Mouse (Mus musculus): ENCODE data around the gene Il11.
"Not testable (repeated sequence)": the region's sequence is repeated elsewhere in the genome, so short reads cannot be mapped to it uniquely, and the experiment has no call there.

Il11 gene

DNA sequence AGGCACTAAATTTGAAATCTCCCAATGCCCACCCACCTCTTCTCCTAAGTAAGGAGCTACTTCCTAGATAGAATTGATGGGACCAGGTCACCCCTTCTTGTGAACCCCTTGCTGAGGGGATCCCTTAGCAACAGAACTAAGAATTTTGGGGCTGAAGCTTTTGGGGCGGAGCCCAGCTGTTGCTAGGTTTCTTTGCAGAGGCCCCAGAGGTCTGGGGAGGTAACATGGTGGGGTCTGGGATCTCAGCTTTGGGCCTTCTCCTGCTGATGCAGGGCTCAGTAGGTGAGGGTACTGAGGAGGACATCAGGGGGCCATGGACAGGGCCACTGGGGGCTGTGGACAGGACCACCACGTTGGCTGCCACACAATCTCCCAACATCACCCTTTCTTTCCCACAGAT, at the start of gene Il11, which contains the start of gene Tmem190:
Gene Il11, minus strand, starts transcription at position 101 of the 400 bp plus-strand sequence.
Gene Tmem190, plus strand, starts transcription at position 179 of the 400 bp plus-strand sequence.
- DNase-seq (ENCODE audit: low spot score): no peak

DNA sequence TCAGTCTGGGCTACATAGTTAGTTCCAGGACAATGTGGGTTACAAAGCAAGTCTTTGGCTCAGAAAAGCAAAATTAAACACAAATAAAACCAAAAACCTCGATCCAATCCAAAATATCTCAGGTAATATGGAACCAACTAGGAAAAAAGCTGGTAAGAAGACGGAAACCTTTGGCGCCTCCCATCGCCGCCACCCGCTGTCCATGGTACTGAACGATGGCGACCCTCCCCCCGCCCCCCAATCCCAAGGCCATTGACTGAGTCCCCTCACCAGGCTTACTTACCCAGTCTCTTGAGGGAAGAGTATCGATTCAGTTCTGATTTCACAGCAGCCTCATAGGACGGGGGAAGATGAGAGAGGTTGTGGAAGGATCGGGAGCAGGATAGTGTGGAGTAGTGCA, 47.8 kb upstream of the Il11 start:
- DNase-seq (ENCODE audit: low spot score): no peak

DNA sequence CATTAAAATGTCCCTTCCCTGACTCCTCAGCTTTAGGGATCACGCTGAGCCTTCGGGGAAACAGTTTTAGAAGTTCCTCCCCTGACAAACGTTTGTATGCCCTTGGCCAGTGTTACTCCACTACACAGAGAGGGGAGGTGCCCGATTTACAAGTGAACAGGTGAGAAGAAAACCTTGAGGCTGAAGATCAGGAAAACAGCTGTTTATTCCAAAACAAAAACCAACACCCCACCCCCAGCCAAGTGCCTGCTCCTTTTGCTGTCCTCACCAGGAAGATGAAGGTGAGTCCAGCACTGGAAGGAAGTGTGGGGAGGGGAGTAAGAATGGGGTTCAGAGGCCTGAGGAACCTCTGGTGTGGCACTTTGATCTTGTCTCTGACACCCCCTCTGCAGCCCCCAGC, 42.7 kb upstream of the Il11 start:
- DNase-seq (ENCODE audit: low spot score): no peak

DNA sequence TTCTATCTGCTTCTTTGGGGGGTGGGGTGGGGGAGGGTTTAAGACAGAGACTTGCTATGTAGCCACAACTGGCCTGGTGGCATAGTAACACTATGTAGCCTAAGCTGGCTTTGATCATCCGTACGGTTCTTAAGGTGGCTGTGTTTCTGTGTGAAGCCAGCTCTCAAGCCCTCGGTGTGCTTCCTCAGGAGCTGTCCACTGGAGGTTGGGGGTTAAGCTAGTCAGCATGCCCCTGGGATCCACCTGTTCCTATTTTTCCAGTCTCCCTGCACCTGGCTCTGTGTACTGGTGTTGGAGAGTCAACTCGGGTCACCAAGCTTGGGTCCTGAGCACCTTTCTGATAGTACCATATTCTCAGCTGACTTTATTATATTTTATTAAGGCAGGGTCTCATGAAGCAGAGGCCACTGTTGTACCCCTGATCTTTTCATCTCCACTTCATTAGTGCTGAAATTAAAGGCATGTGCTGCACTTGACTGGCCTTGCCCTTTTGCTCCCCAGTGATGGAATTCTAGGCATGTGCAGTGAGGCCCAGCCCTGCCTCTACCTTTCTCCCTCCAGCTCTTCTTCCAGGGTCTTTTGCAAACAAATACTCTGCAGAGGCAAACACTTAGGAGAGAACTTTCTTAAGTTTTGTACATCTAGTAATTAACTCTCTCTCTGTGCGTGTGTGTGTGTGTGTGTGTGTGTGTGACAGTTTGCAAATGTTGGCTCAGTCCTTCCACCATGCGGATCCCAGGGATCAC, 39.7 kb upstream of the Il11 start:
- DNase-seq (ENCODE audit: low spot score): no peak

DNA sequence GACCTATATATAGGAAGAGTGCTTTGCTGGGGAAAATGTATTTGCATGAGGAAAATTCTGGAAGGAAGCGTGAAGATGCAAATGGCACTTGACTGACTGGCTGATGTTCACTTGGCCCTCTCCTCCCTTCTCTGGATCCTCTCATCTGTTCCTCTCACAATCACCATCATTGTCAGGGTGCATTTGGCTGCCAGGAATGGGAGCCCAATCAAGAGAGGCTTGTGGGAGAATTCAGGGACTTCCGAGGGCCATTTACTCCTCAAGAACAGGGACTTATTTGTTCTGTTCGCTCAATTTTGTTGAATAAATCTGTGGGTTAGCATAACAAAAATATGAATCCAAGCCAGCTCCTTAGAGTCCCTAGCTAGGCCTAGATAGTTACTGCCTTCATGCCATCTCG, 39.0 kb upstream of the Il11 start:
- no peak for DNase-seq (ENCODE audit: low spot score)

DNA sequence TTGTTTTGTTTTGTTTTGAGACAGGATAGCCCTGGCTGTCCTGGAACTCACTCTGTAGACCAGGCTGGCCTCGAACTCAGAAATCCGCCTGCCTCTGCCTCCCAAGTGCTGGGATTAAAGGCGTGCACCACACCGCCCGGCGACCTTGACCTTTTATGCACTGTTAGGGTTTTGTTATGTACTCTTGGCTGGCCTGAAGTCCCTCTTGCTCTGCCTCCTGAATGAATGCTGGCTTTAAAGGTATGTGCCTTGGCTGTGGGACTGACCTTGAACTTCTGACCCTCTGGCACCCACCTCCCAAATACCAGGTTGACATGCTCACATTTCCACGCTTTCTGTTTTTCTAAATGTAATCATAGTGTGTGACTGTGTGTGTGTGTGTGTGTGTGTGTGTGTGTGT, 38.3 kb upstream of the Il11 start:
- DNase-seq (ENCODE audit: low spot score): not testable (repeated sequence)

DNA sequence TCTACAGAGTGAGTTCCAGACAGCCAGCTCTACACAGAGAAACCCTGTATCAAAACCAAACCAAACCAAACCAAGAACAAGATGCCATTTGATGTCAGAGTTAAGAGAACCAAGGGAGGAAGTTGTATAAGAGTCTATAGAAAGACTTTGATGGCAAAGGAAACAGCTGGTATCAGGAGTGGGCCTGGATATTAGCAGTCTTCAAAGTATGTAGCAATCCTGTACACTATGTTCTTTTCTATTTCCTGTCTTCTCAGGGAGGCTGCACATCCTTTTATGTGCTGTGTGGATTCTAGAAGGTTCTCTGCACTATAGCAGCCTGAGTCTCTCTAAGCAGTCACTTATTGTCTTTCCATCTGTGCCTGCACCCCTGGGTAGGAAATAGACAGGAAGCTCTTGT, 33.9 kb upstream of the Il11 start:
- no peak for DNase-seq (ENCODE audit: low spot score)

DNA sequence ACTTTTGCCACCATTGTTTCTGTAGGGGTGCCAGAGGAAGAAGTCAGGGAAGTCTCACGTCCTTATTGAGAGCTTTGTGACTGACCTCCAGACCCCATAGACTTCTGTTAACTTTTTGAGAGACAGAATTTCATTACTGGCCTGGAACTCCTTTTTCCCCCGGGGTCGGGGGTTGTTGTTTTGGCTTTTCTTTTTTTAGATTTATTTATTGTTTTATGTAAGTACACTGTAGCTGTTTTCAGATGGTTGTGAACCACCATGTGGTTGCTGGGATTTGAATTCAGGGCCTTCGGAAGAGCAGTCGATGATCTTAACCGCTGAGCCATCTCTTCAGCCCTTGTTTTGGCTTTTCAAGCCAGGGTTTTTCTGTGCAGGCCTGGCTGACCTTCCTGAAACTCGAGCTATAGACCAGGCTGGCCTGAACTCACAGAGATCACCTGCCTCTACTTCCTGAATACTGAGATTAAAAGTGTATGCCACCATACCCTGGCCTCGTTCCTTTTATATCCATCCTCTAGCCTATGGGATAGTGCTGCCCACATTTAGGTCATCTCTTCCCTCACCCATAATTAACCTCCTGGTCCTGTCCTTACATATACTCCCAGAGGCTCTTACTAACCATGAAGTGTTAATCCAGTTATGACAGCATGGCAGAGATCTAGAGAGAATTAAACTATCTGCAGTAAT, 30.6 kb upstream of the Il11 start:
- no peak for DNase-seq (ENCODE audit: low spot score)

DNA sequence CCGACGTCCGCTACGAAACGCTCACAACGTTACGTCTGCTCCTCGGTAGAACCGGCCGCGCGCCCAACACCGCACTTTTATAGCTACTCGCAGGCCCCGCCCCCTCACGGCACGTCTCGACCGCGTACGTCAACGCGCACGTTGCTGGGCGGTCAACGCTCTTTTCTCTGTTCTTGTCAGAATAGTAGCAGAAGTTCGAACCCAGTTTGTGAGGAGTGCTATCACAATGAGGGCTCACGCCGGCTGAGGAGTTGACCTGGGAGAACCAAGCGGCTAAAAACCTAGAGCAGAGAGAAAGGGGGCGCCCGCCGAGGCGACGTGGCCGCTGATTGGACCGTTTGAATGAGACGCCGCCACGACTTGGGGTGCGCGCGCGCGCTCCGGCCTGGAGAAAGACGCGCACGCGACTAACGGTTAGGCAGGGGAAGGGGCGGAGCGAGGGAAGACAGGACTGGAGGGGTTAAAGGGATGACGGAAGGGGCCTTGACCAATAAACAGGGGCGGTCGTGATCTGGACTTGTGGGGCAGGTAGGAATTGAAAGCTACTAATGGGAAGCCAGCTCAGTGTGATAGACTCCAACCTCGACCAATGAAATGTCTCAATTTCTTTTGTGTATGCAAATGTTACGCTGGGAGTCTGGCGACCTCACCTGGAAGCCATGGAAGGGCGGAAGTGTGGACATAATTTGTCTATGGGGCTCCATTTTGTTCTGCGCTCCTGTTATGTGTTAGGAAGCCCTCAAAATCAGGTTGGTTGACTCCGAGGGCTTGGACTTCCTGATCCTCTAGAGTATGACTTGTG, 29.8 kb upstream of the Il11 start, which contains the start of gene Ube2s:
Gene Ube2s, minus strand, starts transcription at position 288 of the 802 bp plus-strand sequence.
- peak; percentile 99 for DNase-seq (ENCODE audit: low spot score)

DNA sequence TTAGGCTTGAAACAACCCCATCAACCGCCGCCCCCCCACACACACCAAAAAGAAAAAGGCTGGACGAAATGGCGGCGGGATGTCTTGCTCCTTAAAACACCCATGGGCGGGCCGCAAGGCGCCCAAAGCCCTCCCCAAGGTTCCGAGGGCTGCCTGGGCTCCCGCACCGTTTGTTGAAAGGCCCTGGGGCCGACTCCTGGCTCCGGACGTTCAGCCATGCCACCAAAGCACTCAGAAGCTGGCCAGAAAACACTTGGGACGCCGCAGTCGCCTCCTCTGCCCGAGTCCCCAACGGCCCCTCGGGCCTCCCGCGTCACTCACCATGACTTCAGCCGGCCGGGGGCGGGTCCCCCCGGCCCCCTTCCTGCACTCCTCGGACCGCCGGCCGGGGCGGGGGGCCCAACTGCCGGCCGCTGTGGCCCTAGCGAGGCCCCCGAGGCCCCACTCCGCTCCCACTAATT, 29.2 kb upstream of the Il11 start:
- DNase-seq (ENCODE audit: low spot score): no peak

DNA sequence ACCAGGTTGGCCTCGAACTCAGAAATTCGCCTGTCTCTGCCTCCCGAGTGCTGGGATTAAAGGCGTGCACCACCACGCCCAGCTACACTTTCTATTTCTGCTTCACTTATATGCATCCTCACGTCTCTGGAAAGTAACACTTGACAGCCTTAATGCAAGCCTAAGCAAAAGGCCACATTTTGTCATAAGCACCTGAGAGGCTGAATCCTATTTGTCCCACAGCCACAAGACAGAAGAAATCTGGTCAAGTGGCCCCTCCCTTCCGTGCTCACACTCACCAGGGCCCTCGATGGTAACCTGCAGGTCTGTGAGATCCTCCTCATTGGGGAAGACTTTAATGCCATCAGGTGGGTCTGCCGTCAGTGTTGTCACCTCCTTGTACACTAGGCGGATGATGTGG, 28.5 kb upstream of the Il11 start:
- not testable (repeated sequence) for DNase-seq (ENCODE audit: low spot score)

DNA sequence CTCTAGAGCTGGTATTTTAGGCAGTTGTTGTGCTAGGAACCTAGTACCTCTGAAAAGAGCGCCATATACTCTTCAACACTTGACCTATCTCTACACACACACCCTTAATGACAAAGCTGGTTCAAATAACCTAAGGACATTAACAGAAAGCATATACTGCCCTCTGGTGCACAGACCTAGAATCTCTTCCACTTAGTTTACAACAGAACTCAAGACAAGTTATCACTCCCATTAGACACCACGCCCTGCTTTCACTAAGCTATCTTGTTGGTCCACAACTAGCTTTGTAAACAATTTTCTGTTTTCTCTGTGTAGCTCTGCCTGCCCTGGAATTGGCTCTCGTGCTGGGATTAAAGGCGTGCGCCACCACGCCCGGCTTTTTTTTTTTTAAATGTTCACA, 24.1 kb upstream of the Il11 start:
- DNase-seq (ENCODE audit: low spot score): no peak

DNA sequence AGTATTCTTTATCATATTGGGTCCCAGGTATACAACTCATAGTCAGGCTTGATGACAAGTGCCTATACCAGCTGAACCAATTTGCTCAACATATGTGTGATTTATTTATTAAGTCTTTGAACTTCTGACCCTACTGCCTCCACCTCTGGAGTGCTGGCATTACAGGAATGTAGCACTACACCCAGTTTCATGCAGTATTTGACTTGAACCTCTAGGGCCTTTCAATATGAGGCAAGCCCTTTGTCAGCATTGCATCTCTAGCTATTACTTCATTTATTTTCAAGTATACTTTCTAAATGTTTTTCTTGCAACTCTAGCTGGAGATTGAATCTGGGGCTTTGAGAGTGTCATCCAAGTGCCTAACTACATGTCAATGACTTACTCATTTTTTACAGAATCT, 19.6 kb upstream of the Il11 start:
- DNase-seq (ENCODE audit: low spot score): no peak

DNA sequence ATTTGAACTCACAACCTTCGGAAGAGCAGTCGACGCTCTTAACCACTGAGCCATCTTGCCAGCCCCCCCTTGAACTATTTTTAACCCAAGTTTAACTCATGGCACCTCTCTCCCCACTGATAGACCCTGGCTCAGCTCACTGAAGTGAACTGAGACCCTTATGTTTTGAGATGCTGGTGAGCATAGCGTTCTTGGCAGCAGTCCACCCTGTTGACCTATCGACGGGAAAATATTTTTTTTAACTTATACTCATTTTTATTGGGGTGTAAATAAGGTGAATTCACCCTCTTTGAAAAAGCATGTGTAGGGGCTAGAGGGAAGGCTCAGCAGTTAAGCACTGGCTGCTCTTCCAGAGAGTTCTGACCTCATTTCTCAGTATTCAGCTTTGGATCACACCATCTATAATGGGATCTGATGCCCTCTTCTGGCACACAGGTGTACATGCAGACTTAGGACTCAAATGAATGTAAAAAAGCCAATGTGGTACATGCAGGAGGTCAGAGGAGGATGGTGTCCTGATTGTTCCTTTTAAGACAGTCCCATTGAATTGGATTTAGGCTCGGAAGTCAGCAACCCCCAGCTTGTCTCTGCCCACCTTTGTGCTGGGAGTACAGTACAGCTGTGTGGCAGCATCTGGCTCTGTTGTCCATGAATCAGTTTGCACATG, 13.2 kb upstream of the Il11 start:
- DNase-seq (ENCODE audit: low spot score): no peak

DNA sequence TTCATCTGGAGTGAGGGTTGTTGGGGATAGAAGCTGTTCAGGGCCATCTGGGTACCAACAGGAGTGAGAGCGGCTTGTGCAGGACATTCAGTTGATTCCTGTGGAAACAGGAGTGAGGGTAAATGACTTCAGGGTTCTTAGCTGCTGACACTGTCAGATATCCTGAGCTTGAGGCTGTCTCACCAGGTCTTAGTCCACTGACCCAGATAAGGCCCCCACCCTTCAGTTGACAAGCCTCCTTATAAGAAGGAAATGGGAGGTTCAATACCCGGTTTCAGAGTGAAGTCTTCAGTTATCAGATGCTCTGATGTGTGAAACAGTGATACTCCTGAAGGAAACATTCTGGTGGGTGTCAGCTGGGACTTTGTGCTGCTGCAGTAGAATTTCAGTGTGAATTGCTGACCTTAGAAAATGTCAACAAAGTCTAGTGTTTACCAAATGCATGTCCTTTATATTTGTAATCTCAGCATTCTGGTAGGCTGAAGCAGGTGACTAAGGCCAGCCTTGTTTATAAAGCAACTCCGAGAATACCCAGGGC, 12.0 kb upstream of the Il11 start:
- DNase-seq (ENCODE audit: low spot score): no peak

DNA sequence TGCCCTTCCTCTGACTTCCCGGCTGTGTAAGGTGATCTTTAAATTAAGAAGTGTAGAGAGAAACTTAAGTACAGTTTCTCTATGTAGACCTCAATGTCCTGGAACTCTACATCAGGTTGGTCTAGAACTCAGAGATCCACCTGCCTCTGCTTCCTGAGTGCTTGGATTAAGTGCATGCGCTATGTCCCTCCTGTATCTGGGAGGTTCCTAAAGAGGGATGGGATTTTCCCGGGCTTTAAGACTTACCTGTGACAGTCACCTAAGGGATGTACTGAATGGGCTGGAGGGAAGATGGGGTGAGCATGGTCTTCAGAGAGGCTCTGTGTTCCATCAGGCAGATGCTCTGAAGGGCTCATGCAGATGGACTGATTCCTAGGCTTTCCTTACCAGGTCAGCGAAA, 11.0 kb upstream of the Il11 start:
- DNase-seq (ENCODE audit: low spot score): no peak

DNA sequence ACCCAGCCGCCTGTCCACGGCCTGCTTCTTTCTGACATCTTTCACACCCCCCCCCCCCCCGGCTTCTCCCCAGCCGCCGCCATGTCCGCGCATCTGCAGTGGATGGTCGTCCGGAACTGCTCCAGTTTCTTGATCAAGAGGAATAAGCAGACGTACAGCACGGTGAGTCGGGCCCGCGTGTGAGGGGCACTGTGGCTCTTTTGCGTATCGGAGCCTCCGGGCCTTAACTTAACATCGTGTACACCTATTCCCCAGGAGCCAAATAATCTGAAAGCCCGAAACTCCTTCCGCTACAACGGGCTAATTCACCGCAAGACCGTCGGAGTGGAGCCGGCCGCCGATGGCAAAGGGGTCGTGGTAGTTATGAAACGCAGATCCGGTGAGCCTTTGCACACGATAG, 10.6 kb upstream of the Il11 start:
- not testable (repeated sequence) for DNase-seq (ENCODE audit: low spot score)

DNA sequence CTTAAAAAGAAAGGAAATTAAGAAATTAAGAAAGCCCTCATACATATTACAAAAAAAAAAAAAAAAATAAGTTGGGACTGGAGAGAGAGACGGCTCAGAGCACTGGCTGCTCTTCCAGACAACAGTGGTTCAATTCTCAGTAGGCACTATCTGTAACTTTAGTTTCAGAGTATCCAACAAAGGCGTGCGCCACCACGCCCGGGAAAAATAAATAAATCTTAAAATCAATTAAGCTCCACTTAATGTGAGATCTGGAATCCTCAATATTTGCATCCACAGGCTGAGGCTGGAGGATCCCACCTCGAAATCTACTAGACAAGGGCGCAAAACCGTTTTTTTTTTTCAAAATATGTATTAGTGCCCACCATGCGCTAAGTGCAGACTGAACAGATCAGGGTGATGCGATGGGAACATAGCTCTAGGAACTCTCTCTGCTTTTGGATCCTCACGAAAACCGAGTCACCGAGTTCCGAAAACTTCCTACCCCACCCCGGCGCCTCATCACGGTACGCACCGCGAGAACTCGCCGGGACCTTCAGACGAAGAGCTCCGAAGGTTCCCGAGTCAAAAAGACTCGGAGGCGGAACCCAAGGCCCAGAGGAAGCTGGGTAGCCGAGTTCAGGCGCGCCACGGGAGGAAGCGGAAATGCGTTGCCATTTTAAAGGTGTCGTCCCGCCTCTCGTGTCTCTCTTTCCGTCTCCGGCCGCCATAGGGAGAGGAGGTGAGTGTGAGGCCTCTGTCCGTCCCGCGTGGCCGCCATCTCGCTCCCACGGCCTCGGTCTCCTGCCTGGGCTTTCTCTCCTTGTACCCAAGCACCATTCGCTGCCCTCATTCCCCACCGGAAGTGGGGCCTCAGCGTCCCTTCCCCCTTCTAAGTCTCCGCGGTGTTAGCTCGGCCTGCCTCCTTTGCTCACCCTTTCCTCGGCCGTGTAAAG, 9.9 kb upstream of the Il11 start, which contains the start of gene Rpl28:
Gene Rpl28, plus strand, starts transcription at position 597 of the 935 bp plus-strand sequence.
- DNase-seq (ENCODE audit: low spot score): peak; percentile 92

DNA sequence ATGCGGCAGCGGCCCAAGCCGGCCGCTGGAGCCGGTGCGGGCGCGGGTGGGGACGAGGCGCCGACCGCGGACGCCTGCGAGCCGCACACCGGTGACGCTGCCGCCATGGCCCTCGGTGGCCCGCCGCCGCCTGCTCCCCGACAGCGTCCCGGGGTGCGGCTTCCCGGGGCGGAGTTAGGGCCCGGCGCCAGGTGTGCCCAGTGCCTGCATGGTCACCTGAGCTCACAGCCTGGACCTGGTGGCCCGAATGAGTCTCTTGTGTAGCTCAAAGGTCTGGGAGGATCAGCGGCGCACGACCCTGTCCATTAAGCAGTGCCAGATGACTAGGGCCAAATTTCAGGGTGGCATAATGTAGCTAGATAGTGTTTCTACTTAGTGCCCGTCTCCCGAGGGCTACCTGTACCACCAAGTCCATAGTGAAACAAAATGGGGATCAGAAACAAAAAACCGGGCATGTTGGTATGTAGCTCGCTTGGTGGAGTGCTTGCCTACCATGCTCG, 6.8 kb upstream of the Il11 start, which contains the start of gene Tmem238:
Gene Tmem238, minus strand, starts transcription at position 221 of the 500 bp plus-strand sequence.
- DNase-seq (ENCODE audit: low spot score): no peak

Measured in left cerebral cortex, adult 11 months (tissue).